Mouse (Mus musculus): ENCODE results near the gene Sypl. TPM values are rescaled to one million over a fixed set of nuclear protein-coding genes. Genes with fewer than 3 reads are reported as not detected.

Gene Sypl
- 44.7 and 48.2 TPM in 2 replicates for polyA plus RNA-seq (2012; rRNA removed)

GRCm38 (mm10) chr12:32953596-32954215 lies at the start of gene Sypl:
TSS of gene Sypl (plus strand) at chr12:32953891.
- H3K27ac ChIP-seq (ENCODE audit: insufficient read depth, low read length) = peak within 1 kb of the TSS; percentile 97
- H3K4me1 ChIP-seq (ENCODE audit: control insufficient read depth, insufficient read depth, low read length) = no peaks in the 10 kb centered on the region; the same call in 1 of the 2 replicates
- H3K4me3 ChIP-seq (ENCODE audit: insufficient read depth, low read length) = peak within 1 kb of the TSS; percentile 82
- TF ChIP-seq POLR2A (IDR thresholded peaks at IDR 0.05; ENCODE audit: extremely low read depth, insufficient read depth, low read length) = peak; percentile 59; the same call in 1 of the 2 replicates
- TF ChIP-seq CTCF (IDR thresholded peaks at IDR 0.05; ENCODE audit: extremely low read depth, insufficient read depth, low read length) = no peak

- no peak overlapping the region for H3K4me3 ChIP-seq (ENCODE audit: insufficient read depth, low read length)
- peaks cover 2% of the 10 kb centered on the region; the same call in 1 of the 2 replicates for H3K4me1 ChIP-seq (ENCODE audit: control insufficient read depth, insufficient read depth, low read length)
- no peak overlapping the region for H3K27ac ChIP-seq (ENCODE audit: insufficient read depth, low read length)
- TF ChIP-seq CTCF (IDR thresholded peaks at IDR 0.05; ENCODE audit: extremely low read depth, insufficient read depth, low read length) (no peak), POLR2A (IDR thresholded peaks at IDR 0.05; ENCODE audit: extremely low read depth, insufficient read depth, low read length) (no peak)
Observed at GRCm38 (mm10) chr12:32909686-32910085, 44.0 kb upstream of the Sypl start.

GRCm38 (mm10) chr12:32910092-32910491 lies 43.6 kb upstream of the Sypl start:
- peaks cover 2% of the 10 kb centered on the region; the same call in 1 of the 2 replicates for H3K4me1 ChIP-seq (ENCODE audit: control insufficient read depth, insufficient read depth, low read length)
- no peak overlapping the region for H3K27ac ChIP-seq (ENCODE audit: insufficient read depth, low read length)
- no peak overlapping the region for H3K4me3 ChIP-seq (ENCODE audit: insufficient read depth, low read length)
- TF ChIP-seq CTCF (IDR thresholded peaks at IDR 0.05; ENCODE audit: extremely low read depth, insufficient read depth, low read length) (peak; percentile 74), POLR2A (IDR thresholded peaks at IDR 0.05; ENCODE audit: extremely low read depth, insufficient read depth, low read length) (peak; percentile 37; the same call in 1 of the 2 replicates)

- no peak overlapping the region for H3K27ac ChIP-seq (ENCODE audit: insufficient read depth, low read length)
- no peak overlapping the region for H3K4me3 ChIP-seq (ENCODE audit: insufficient read depth, low read length)
- H3K4me1 ChIP-seq (ENCODE audit: control insufficient read depth, insufficient read depth, low read length) = peaks cover 2% of the 10 kb centered on the region; the same call in 1 of the 2 replicates
- TF ChIP-seq CTCF (IDR thresholded peaks at IDR 0.05; ENCODE audit: extremely low read depth, insufficient read depth, low read length) (peak; percentile 69), POLR2A (IDR thresholded peaks at IDR 0.05; ENCODE audit: extremely low read depth, insufficient read depth, low read length) (no peak)
Observed at GRCm38 (mm10) chr12:32910560-32911194, 43.0 kb upstream of the Sypl start.

GRCm38 (mm10) chr12:32911569-32911968 lies 42.1 kb upstream of the Sypl start:
- TF ChIP-seq CTCF (IDR thresholded peaks at IDR 0.05; ENCODE audit: extremely low read depth, insufficient read depth, low read length) = no peak
- no peak for TF ChIP-seq POLR2A (IDR thresholded peaks at IDR 0.05; ENCODE audit: extremely low read depth, insufficient read depth, low read length)
- Histone ChIP-seq H3K4me1 (ENCODE audit: control insufficient read depth, insufficient read depth, low read length) (peaks cover 2% of the 10 kb centered on the region; the same call in 1 of the 2 replicates), H3K27ac (ENCODE audit: insufficient read depth, low read length) (no peak overlapping the region), H3K4me3 (ENCODE audit: insufficient read depth, low read length) (no peak overlapping the region)

- no peak for TF ChIP-seq CTCF (IDR thresholded peaks at IDR 0.05; ENCODE audit: extremely low read depth, insufficient read depth, low read length)
- no peak for TF ChIP-seq POLR2A (IDR thresholded peaks at IDR 0.05; ENCODE audit: extremely low read depth, insufficient read depth, low read length)
- H3K27ac ChIP-seq (ENCODE audit: insufficient read depth, low read length) = no peak overlapping the region
- H3K4me3 ChIP-seq (ENCODE audit: insufficient read depth, low read length) = no peak overlapping the region
- H3K4me1 ChIP-seq (ENCODE audit: control insufficient read depth, insufficient read depth, low read length) = peaks cover 2% of the 10 kb centered on the region; the same call in 1 of the 2 replicates
Observed at GRCm38 (mm10) chr12:32912772-32913171, 40.9 kb upstream of the Sypl start.

GRCm38 (mm10) chr12:32918683-32919082 lies 35.0 kb upstream of the Sypl start:
- Histone ChIP-seq H3K4me3 (ENCODE audit: insufficient read depth, low read length) (no peak overlapping the region), H3K27ac (ENCODE audit: insufficient read depth, low read length) (no peak overlapping the region), H3K4me1 (ENCODE audit: control insufficient read depth, insufficient read depth, low read length) (peaks cover 2% of the 10 kb centered on the region)
- TF ChIP-seq CTCF (IDR thresholded peaks at IDR 0.05; ENCODE audit: extremely low read depth, insufficient read depth, low read length) (no peak), POLR2A (IDR thresholded peaks at IDR 0.05; ENCODE audit: extremely low read depth, insufficient read depth, low read length) (no peak)

- TF ChIP-seq CTCF (IDR thresholded peaks at IDR 0.05; ENCODE audit: extremely low read depth, insufficient read depth, low read length) = no peak
- no peak for TF ChIP-seq POLR2A (IDR thresholded peaks at IDR 0.05; ENCODE audit: extremely low read depth, insufficient read depth, low read length)
- peaks cover 2% of the 10 kb centered on the region for H3K4me1 ChIP-seq (ENCODE audit: control insufficient read depth, insufficient read depth, low read length)
Observed at GRCm38 (mm10) chr12:32919091-32919490, 34.6 kb upstream of the Sypl start.

GRCm38 (mm10) chr12:32919527-32919926 lies 34.2 kb upstream of the Sypl start:
- H3K27ac ChIP-seq (ENCODE audit: insufficient read depth, low read length) = no peak overlapping the region
- TF ChIP-seq CTCF (IDR thresholded peaks at IDR 0.05; ENCODE audit: extremely low read depth, insufficient read depth, low read length) (no peak), POLR2A (IDR thresholded peaks at IDR 0.05; ENCODE audit: extremely low read depth, insufficient read depth, low read length) (no peak)
- no peak overlapping the region for H3K4me3 ChIP-seq (ENCODE audit: insufficient read depth, low read length)
- H3K4me1 ChIP-seq (ENCODE audit: control insufficient read depth, insufficient read depth, low read length) = no peaks in the 10 kb centered on the region; the same call in none of the 2 replicates

More at GRCm38 (mm10) chr12:32919091-32919490, 34.6 kb upstream of the Sypl start:
- Histone ChIP-seq H3K27ac (ENCODE audit: insufficient read depth, low read length) (no peak overlapping the region), H3K4me3 (ENCODE audit: insufficient read depth, low read length) (no peak overlapping the region)
